In the genomic region with DNA sequence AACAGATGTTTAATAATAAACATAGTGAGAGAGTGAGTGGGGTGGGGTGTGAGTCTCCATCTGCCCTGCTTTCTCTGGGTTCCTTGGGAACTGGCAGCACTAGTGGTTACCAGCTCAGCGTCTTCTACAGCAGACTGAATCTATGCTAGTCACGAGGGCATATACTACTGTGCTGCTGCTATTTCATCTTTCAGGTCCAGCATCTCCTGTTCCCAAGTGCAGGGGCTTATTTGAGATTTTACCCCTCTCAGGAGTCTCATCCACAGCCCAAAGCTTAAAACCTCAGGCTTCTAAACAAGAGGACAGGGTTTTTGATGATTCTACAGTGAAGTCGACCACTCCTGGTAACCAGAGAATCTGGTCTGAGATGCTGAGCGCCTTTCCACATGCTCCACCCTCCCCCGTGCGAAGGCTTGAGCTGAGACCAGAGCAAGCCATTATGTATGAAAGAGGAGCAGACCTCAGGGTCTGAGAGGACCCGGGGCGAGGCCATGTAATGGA, we compare ENCODE assay signal across 8 mouse cellular contexts. TPM values are rescaled to one million over a fixed set of nuclear protein-coding genes. Genes with fewer than 3 reads are reported as not detected.
A peak's percentile ranks its signal among the peaks of the same experiment; 100 is the strongest.
DNase-seq lines count a peak whose midpoint lies in the region; ATAC-seq lines count a peak whose summit lies in the region.

No protein-coding gene starts in this region.

- DNase-seq in layer of hippocampus, adult 11-12 months (ENCODE audit: low spot score): peak; percentile 44
- DNase-seq in layer of hippocampus, adult 9-10 months (ENCODE audit: low spot score): no peak
- DNase-seq in mesoderm, embryonic 11.5 days (ENCODE audit: low read depth, low spot score): peak; percentile 2
- no peak for DNase-seq in adrenal gland, adult 18-20 months (ENCODE audit: low spot score in 2 of 2)
- no peak for DNase-seq in lung, postnatal 4 days

- H3K4me3 ChIP-seq in hindbrain, embryonic 12.5 days: peak overlapping the region; percentile 80
- H3K4me3 ChIP-seq in stomach, embryonic 16.5 days (replicated peaks; ENCODE audit: low read length): peak overlapping the region; percentile 60

- no peaks in the 10 kb centered on the region for H3K9me3 ChIP-seq in hindbrain, embryonic 12.5 days (replicated peaks)
- no peaks in the 10 kb centered on the region for H3K9me3 ChIP-seq in stomach, embryonic 16.5 days (replicated peaks; ENCODE audit: control insufficient read depth, low read length)

- peak overlapping the region; percentile 92 for H3K27ac ChIP-seq in hindbrain, embryonic 12.5 days
- H3K27ac ChIP-seq in stomach, embryonic 16.5 days (ENCODE audit: low read length): no peak overlapping the region

- H3K4me1 ChIP-seq in hindbrain, embryonic 12.5 days: peaks cover 9% of the 10 kb centered on the region
- peaks cover 6% of the 10 kb centered on the region; the same call in 1 of the 2 replicates for H3K4me1 ChIP-seq in stomach, embryonic 16.5 days (ENCODE audit: control insufficient read depth, insufficient read depth, low read length)

- ATAC-seq in hindbrain, embryonic 12.5 days (ENCODE audit: low FRiP score): 0 out of 2 replicates have a peak, but pooled peaks have one; percentile 14
- no peak for ATAC-seq in stomach, embryonic 16.5 days (ENCODE audit: insufficient read depth, low FRiP score)
- ATAC-seq in CD4-positive, CD25-positive, alpha-beta regulatory T cell, adult 4 months: no peak

- whole genome bisulfite sequencing in hindbrain, embryonic 12.5 days: 12% methylated on average over 8 of the region's 8 CpGs
- 11% methylated on average over 8 of the region's 8 CpGs for WGBS in stomach, embryonic 16.5 days

- H3K36me3 ChIP-seq in hindbrain, embryonic 12.5 days: no peaks in the 10 kb centered on the region
- H3K36me3 ChIP-seq in stomach, embryonic 16.5 days (ENCODE audit: control insufficient read depth, insufficient read depth, low read length): no peaks in the 10 kb centered on the region

- 0 out of 2 replicates have a peak, but pooled peaks cover 3% of the 10 kb centered on the region for H3K27me3 ChIP-seq in hindbrain, embryonic 12.5 days
- peaks cover 15% of the 10 kb centered on the region for H3K27me3 ChIP-seq in stomach, embryonic 16.5 days (ENCODE audit: control insufficient read depth, insufficient read depth, low read length)

- peak overlapping the region; percentile 89 for H3K4me2 ChIP-seq in hindbrain, embryonic 12.5 days (replicated peaks)
- peak overlapping the region; percentile 93 for H3K4me2 ChIP-seq in stomach, embryonic 16.5 days (ENCODE audit: low read depth, low read length)

- peak overlapping the region; percentile 72 for H3K9ac ChIP-seq in hindbrain, embryonic 12.5 days
- H3K9ac ChIP-seq in stomach, embryonic 16.5 days (ENCODE audit: low read length): no peak overlapping the region

RNA-seq across cellular contexts. Expression of gene Epha5, which starts 2.2 kb away (rescaled TPM):
- 49.1 and 55.8 TPM in 2 replicates for polyA plus RNA-seq in hindbrain, embryonic 12.5 days (2016; fragmentation: Nextera tagmentation; extraction: Ambion mirVana)
- 3.3 and 3.6 TPM in 2 replicates for polyA plus RNA-seq in stomach, embryonic 16.5 days (2015; fragmentation: Nextera tagmentation; extraction: Ambion mirVana)
- total RNA-seq in adrenal gland, adult 18-20 months (2021): 1 to 10 TPM; 3.3 to 4.1 TPM
- polyA plus RNA-seq in CD4-positive, CD25-positive, alpha-beta regulatory T cell, adult 4 months (2017; shearing (Covaris generic)): not detected

Comparison
In these comparisons a context has a peak if more than half of its experiments do, and no peak if none do; other contexts are left out.
1. DNase-seq: peak in layer of hippocampus, adult 11-12 months (single experiment) and mesoderm, embryonic 11.5 days (single experiment); none in layer of hippocampus, adult 9-10 months (single experiment), adrenal gland, adult 18-20 months (0 of 2) and lung, postnatal 4 days (0 of 2).
2. RNA of gene Epha5, which starts 2.2 kb away (polyA plus RNA-seq): 49.1 to 55.8 TPM in hindbrain, embryonic 12.5 days; 3.3 to 3.6 TPM in stomach, embryonic 16.5 days and not detected in CD4-positive, CD25-positive, alpha-beta regulatory T cell, adult 4 months; every median in the first group is over 10 times any median in the second.